Mouse (Mus musculus): ENCODE results near the gene Tecr.
"Not testable (repeated sequence)": the region's sequence is repeated elsewhere in the genome, so short reads cannot be mapped to it uniquely, and the experiment has no call there.

Gene Tecr

GRCm38 (mm10) chr8:83578131-83579055 is 29.4 kb downstream of the Tecr start:
- DNase-seq: no peak

GRCm38 (mm10) chr8:83577384-83577791 is 30.4 kb downstream of the Tecr start:
- DNase-seq: no peak

- no peak for DNase-seq
Observed at GRCm38 (mm10) chr8:83576921-83577320, 30.9 kb downstream of the Tecr start.

- DNase-seq: no peak
Observed at GRCm38 (mm10) chr8:83576516-83576895, 31.3 kb downstream of the Tecr start.

- DNase-seq: no peak
Observed at GRCm38 (mm10) chr8:83575561-83576515, 31.9 kb downstream of the Tecr start.

GRCm38 (mm10) chr8:83574631-83575315 is 33.0 kb downstream of the Tecr start:
- no peak for DNase-seq

- DNase-seq: peak; percentile 45
Observed at GRCm38 (mm10) chr8:83573140-83573875, 34.5 kb downstream of the Tecr start.

GRCm38 (mm10) chr8:83572246-83572812 is 35.4 kb downstream of the Tecr start:
- no peak for DNase-seq

GRCm38 (mm10) chr8:83571791-83572190 is 36.0 kb downstream of the Tecr start:
- no peak for DNase-seq

GRCm38 (mm10) chr8:83571001-83571340 is 36.8 kb downstream of the Tecr start:
- DNase-seq: not testable (repeated sequence)

- no peak for DNase-seq
Observed at GRCm38 (mm10) chr8:83570272-83571000, 37.3 kb downstream of the Tecr start.

GRCm38 (mm10) chr8:83569165-83569564 is 38.6 kb downstream of the Tecr start:
- DNase-seq: no peak

GRCm38 (mm10) chr8:83568755-83569154 is 39.0 kb downstream of the Tecr start:
- no peak for DNase-seq

GRCm38 (mm10) chr8:83568128-83568527 is 39.6 kb downstream of the Tecr start:
- no peak for DNase-seq

- DNase-seq: no peak
Observed at GRCm38 (mm10) chr8:83567668-83568067, 40.1 kb downstream of the Tecr start.

GRCm38 (mm10) chr8:83566469-83567395 is 41.0 kb downstream of the Tecr start, which contains the start of gene Ndufb7:
Gene Ndufb7 (plus strand): TSS chr8:83566671.
- peak; percentile 96 for DNase-seq

- peak; percentile 41 for DNase-seq
Observed at GRCm38 (mm10) chr8:83565731-83566375, 41.9 kb downstream of the Tecr start.

- DNase-seq: no peak
Observed at GRCm38 (mm10) chr8:83563246-83563645, 44.5 kb downstream of the Tecr start.

- DNase-seq: no peak
Observed at GRCm38 (mm10) chr8:83562669-83563068, 45.1 kb downstream of the Tecr start.

Measured in lung, postnatal 36 days (tissue).